Mouse (Mus musculus): ENCODE results near the gene Eras. TPM values are rescaled to one million over a fixed set of nuclear protein-coding genes. Genes with fewer than 3 reads are reported as not detected.
"Not testable (repeated sequence)": the region's sequence is repeated elsewhere in the genome, so short reads cannot be mapped to it uniquely, and the experiment has no call there.

The Eras gene
- polyA plus RNA-seq, 1 experiment from 2014 or later = not detected

GRCm38 (mm10) chrX:7919601-7920383 lies 8.6 kb downstream of the Eras start, which contains the start of gene Pcsk1n:
Pcsk1n (plus strand) TSS chrX:7919822.
- no peaks in the 10 kb centered on the region for H3K36me3 ChIP-seq (ENCODE audit: control insufficient read depth, insufficient read depth, low read length)
- H3K4me3 ChIP-seq (ENCODE audit: low read length) = no peak within 1 kb of the TSS
- H3K9ac ChIP-seq (ENCODE audit: low read length) = no peak within 1 kb of the TSS
- H3K4me2 ChIP-seq (ENCODE audit: low read depth, low read length) = 0 out of 2 replicates have a peak within 1 kb of the TSS, but pooled peaks have one; percentile 18
- no peak within 1 kb of the TSS for H3K27ac ChIP-seq (ENCODE audit: low read length)
- H3K9me3 ChIP-seq (ENCODE audit: control insufficient read depth, low read length) = no peaks in the 10 kb centered on the region
- peaks cover 48% of the 10 kb centered on the region for H3K27me3 ChIP-seq (ENCODE audit: control insufficient read depth, insufficient read depth, low read depth, low read length)
- 14% methylated on average over 25 of the region's 40 CpGs for WGBS
- H3K4me1 ChIP-seq (replicated peaks; ENCODE audit: control insufficient read depth, insufficient read depth, low read length) = peaks cover 4% of the 10 kb centered on the region; the same call in 1 of the 2 replicates
- ATAC-seq (ENCODE audit: low read depth) = no peak

- H3K27ac ChIP-seq (ENCODE audit: low read length); H3K4me3 ChIP-seq (ENCODE audit: low read length); ATAC-seq (ENCODE audit: low read depth); H3K4me1 ChIP-seq (replicated peaks; ENCODE audit: control insufficient read depth, insufficient read depth, low read length); H3K9ac ChIP-seq (ENCODE audit: low read length); H3K9me3 ChIP-seq (ENCODE audit: control insufficient read depth, low read length); H3K4me2 ChIP-seq (ENCODE audit: low read depth, low read length); H3K36me3 ChIP-seq (ENCODE audit: control insufficient read depth, insufficient read depth, low read length): not testable (repeated sequence)
- peaks cover 36% of the 10 kb centered on the region for H3K27me3 ChIP-seq (ENCODE audit: control insufficient read depth, insufficient read depth, low read depth, low read length)
- WGBS = 54% methylated on average over 6 of the region's 6 CpGs
Measured at GRCm38 (mm10) chrX:7917960-7918359, 10.4 kb downstream of the Eras start.

- not testable (repeated sequence) for H3K4me1 ChIP-seq (replicated peaks; ENCODE audit: control insufficient read depth, insufficient read depth, low read length); H3K27ac ChIP-seq (ENCODE audit: low read length); H3K9me3 ChIP-seq (ENCODE audit: control insufficient read depth, low read length); ATAC-seq (ENCODE audit: low read depth); H3K9ac ChIP-seq (ENCODE audit: low read length); H3K4me3 ChIP-seq (ENCODE audit: low read length); H3K36me3 ChIP-seq (ENCODE audit: control insufficient read depth, insufficient read depth, low read length); H3K4me2 ChIP-seq (ENCODE audit: low read depth, low read length)
- 27% methylated on average over 3 of the region's 3 CpGs for WGBS
- H3K27me3 ChIP-seq (ENCODE audit: control insufficient read depth, insufficient read depth, low read depth, low read length) = peaks cover 13% of the 10 kb centered on the region
Measured at GRCm38 (mm10) chrX:7915669-7916068, 12.7 kb downstream of the Eras start.

GRCm38 (mm10) chrX:7910473-7910872 lies 17.9 kb downstream of the Eras start:
- Histone ChIP-seq H3K9ac (ENCODE audit: low read length) (no peak overlapping the region), H3K36me3 (ENCODE audit: control insufficient read depth, insufficient read depth, low read length) (peaks cover 6% of the 10 kb centered on the region; the same call in 1 of the 2 replicates), H3K9me3 (ENCODE audit: control insufficient read depth, low read length) (no peaks in the 10 kb centered on the region), H3K4me2 (ENCODE audit: low read depth, low read length) (no peak overlapping the region), H3K4me1 (replicated peaks; ENCODE audit: control insufficient read depth, insufficient read depth, low read length) (no peaks in the 10 kb centered on the region), H3K27me3 (ENCODE audit: control insufficient read depth, insufficient read depth, low read depth, low read length) (no peaks in the 10 kb centered on the region), H3K4me3 (ENCODE audit: low read length) (no peak overlapping the region), H3K27ac (ENCODE audit: low read length) (no peak overlapping the region)
- WGBS = 55% methylated on average over 6 of the region's 6 CpGs
- no peak for ATAC-seq (ENCODE audit: low read depth)

GRCm38 (mm10) chrX:7909242-7909641 lies 19.2 kb downstream of the Eras start, which contains the start of gene Gm10490:
Gm10490 (plus strand) TSS chrX:7909542.
- ATAC-seq (ENCODE audit: low read depth); H3K9ac ChIP-seq (ENCODE audit: low read length); H3K4me3 ChIP-seq (ENCODE audit: low read length); H3K27me3 ChIP-seq (ENCODE audit: control insufficient read depth, insufficient read depth, low read depth, low read length); H3K9me3 ChIP-seq (ENCODE audit: control insufficient read depth, low read length); H3K4me1 ChIP-seq (replicated peaks; ENCODE audit: control insufficient read depth, insufficient read depth, low read length); H3K4me2 ChIP-seq (ENCODE audit: low read depth, low read length); H3K36me3 ChIP-seq (ENCODE audit: control insufficient read depth, insufficient read depth, low read length); H3K27ac ChIP-seq (ENCODE audit: low read length): not testable (repeated sequence)
- 94% methylated on average over 4 of the region's 4 CpGs for WGBS

- no peak for ATAC-seq (ENCODE audit: low read depth)
- H3K27ac ChIP-seq (ENCODE audit: low read length) = no peak within 1 kb of the TSS
- no peaks in the 10 kb centered on the region for H3K27me3 ChIP-seq (ENCODE audit: control insufficient read depth, insufficient read depth, low read depth, low read length)
- H3K4me2 ChIP-seq (ENCODE audit: low read depth, low read length) = no peak within 1 kb of the TSS
- no peaks in the 10 kb centered on the region for H3K4me1 ChIP-seq (replicated peaks; ENCODE audit: control insufficient read depth, insufficient read depth, low read length)
- peaks cover 6% of the 10 kb centered on the region; the same call in 1 of the 2 replicates for H3K36me3 ChIP-seq (ENCODE audit: control insufficient read depth, insufficient read depth, low read length)
- no peak within 1 kb of the TSS for H3K9ac ChIP-seq (ENCODE audit: low read length)
- no peak within 1 kb of the TSS for H3K4me3 ChIP-seq (ENCODE audit: low read length)
- WGBS = 85% methylated on average over 5 of the region's 5 CpGs
- H3K9me3 ChIP-seq (ENCODE audit: control insufficient read depth, low read length) = no peaks in the 10 kb centered on the region
Measured at GRCm38 (mm10) chrX:7907735-7908134, 20.7 kb downstream of the Eras start, which contains the start of gene Gm10491. Gm10491 (minus strand) TSS chrX:7907835.

- Histone ChIP-seq H3K4me2 (ENCODE audit: low read depth, low read length) (no peak overlapping the region), H3K4me3 (ENCODE audit: low read length) (no peak overlapping the region), H3K9me3 (ENCODE audit: control insufficient read depth, low read length) (no peaks in the 10 kb centered on the region), H3K27me3 (ENCODE audit: control insufficient read depth, insufficient read depth, low read depth, low read length) (no peaks in the 10 kb centered on the region), H3K36me3 (ENCODE audit: control insufficient read depth, insufficient read depth, low read length) (peaks cover 6% of the 10 kb centered on the region; the same call in 1 of the 2 replicates), H3K27ac (ENCODE audit: low read length) (no peak overlapping the region), H3K9ac (ENCODE audit: low read length) (no peak overlapping the region), H3K4me1 (replicated peaks; ENCODE audit: control insufficient read depth, insufficient read depth, low read length) (0 out of 2 replicates have a peak, but pooled peaks cover 2% of the 10 kb centered on the region)
- ATAC-seq (ENCODE audit: low read depth) = no peak
- WGBS = 96% methylated on average over 5 of the region's 5 CpGs
Measured at GRCm38 (mm10) chrX:7904441-7904840, 24.0 kb downstream of the Eras start.

- no peaks in the 10 kb centered on the region for H3K9me3 ChIP-seq (ENCODE audit: control insufficient read depth, low read length)
- H3K27me3 ChIP-seq (ENCODE audit: control insufficient read depth, insufficient read depth, low read depth, low read length) = no peaks in the 10 kb centered on the region
- peak within 1 kb of the TSS; percentile 79 for H3K9ac ChIP-seq (ENCODE audit: low read length)
- peak; percentile 99 for ATAC-seq (ENCODE audit: low read depth)
- peak within 1 kb of the TSS; percentile 79 for H3K27ac ChIP-seq (ENCODE audit: low read length)
- WGBS = 14% methylated on average over 49 of the region's 62 CpGs
- H3K4me1 ChIP-seq (replicated peaks; ENCODE audit: control insufficient read depth, insufficient read depth, low read length) = peaks cover 7% of the 10 kb centered on the region; the same call in 1 of the 2 replicates
- peak within 1 kb of the TSS; percentile 68 for H3K4me3 ChIP-seq (ENCODE audit: low read length)
- peak within 1 kb of the TSS; percentile 64 for H3K4me2 ChIP-seq (ENCODE audit: low read depth, low read length)
- H3K36me3 ChIP-seq (ENCODE audit: control insufficient read depth, insufficient read depth, low read length) = 0 out of 2 replicates have a peak, but pooled peaks cover 2% of the 10 kb centered on the region
Measured at GRCm38 (mm10) chrX:7898880-7899874, 29.2 kb downstream of the Eras start, which contains the start of the genes Pqbp1 and Timm17b. Pqbp1 (minus strand) TSS chrX:7899269. Timm17b (plus strand) TSS chrX:7899357.

Data from lung, embryonic 16.5 days (tissue).